Mouse (Mus musculus) small intestine, adult 2 months (tissue): ENCODE measurements at regions not wholly inside any gene's neighbourhood (a gene's known extent, or its start where the extent isn't known, plus 50 kb on each side); places are given as distances from the start of the nearest gene placed in this dataset.

Experiments
- H3K27ac ChIP-seq: fragments of 200-500 bp; 2 replicates; pipeline ENCODE4 v1.5.1; 2012; ENCODE audit warnings: low read depth, low read length, control low read depth, inconsistent platforms; ENCODE audit not compliant: insufficient read depth
- H3K27me3 ChIP-seq: fragments of 200-500 bp; 2 replicates; pipeline ENCODE4 v1.6.1; 2012; ENCODE audit warnings: mild to moderate bottlenecking, moderate library complexity, low read length, inconsistent platforms; ENCODE audit not compliant: control insufficient read depth, insufficient read depth
- H3K36me3 ChIP-seq: fragments of 200-500 bp; 2 replicates; pipeline ENCODE4 v1.6.1; 2012; ENCODE audit warnings: mild to moderate bottlenecking, low read length, control low read depth, inconsistent platforms; ENCODE audit not compliant: control insufficient read depth, insufficient read depth
- H3K4me1 ChIP-seq: fragments of 200-500 bp; 2 replicates; pipeline ENCODE4 v1.6.1; 2012; ENCODE audit warnings: low read length, inconsistent platforms, mixed read lengths; ENCODE audit not compliant: control insufficient read depth, insufficient read depth, insufficient read length
- H3K4me3 ChIP-seq: fragments of 200-500 bp; 2 replicates; pipeline ENCODE4 v1.5.1; 2012; ENCODE audit warnings: low read depth, mild to moderate bottlenecking, control low read depth, inconsistent platforms, low read length, moderate library complexity
- CTCF ChIP-seq: fragments of 200-500 bp; IDR thresholded peaks from 2 replicates; pipeline ENCODE4 v1.5.1; 2012; ENCODE audit warnings: low read depth, mild to moderate bottlenecking, control low read depth, inconsistent platforms, low read length, moderate library complexity, mixed read lengths; ENCODE audit not compliant: insufficient replicate concordance, insufficient read length; ENCODE audit errors: extremely low read depth
- POLR2A ChIP-seq: fragments of 200-500 bp; IDR thresholded peaks from 2 replicates; pipeline ENCODE4 v1.6.1; 2012; ENCODE audit warnings: low read depth, mild to moderate bottlenecking, control low read depth, inconsistent platforms, low read length, moderate library complexity
- WGBS: fragments of 180-500 bp; shearing (Covaris S2); methylation state at CpG from one replicate; pipeline ENCODE4 v1.1.7; 2018; 5-methylcytosine and 5-hydroxymethylcytosine counted together

GRCm38 (mm10) chr11:114175437-114176131 is 108.7 kb upstream of the Sdk2 start:
- WGBS, result 44% methylated on average over 23 of the region's 23 CpGs
- H3K4me3 ChIP-seq, result no peak overlapping the region

GRCm38 (mm10) chr11:114174871-114175270 is 108.0 kb upstream of the Sdk2 start:
- Histone ChIP-seq H3K27ac (no peak overlapping the region), H3K4me1 (no peaks in the 10 kb centered on the region), H3K27me3 (no peaks in the 10 kb centered on the region), H3K36me3 (no peaks in the 10 kb centered on the region), H3K4me3 (no peak overlapping the region)
- WGBS, result 87% methylated on average over 4 of the region's 4 CpGs
- TF ChIP-seq CTCF (no peak), POLR2A (no peak)

More at GRCm38 (mm10) chr11:114175437-114176131, 108.7 kb upstream of the Sdk2 start:
- no peak for TF ChIP-seq POLR2A
- no peak for TF ChIP-seq CTCF
- Histone ChIP-seq H3K36me3 (no peaks in the 10 kb centered on the region), H3K27me3 (no peaks in the 10 kb centered on the region), H3K4me1 (no peaks in the 10 kb centered on the region), H3K27ac (no peak overlapping the region)

- Histone ChIP-seq H3K4me1 (no peaks in the 10 kb centered on the region), H3K4me3 (no peak overlapping the region), H3K27me3 (no peaks in the 10 kb centered on the region), H3K27ac (no peak overlapping the region), H3K36me3 (no peaks in the 10 kb centered on the region)
- 63% methylated on average over 13 of the region's 13 CpGs for WGBS
- TF ChIP-seq POLR2A, result no peak
- no peak for TF ChIP-seq CTCF
Observed at GRCm38 (mm10) chr11:114168231-114168661, 101.4 kb upstream of the Sdk2 start.

GRCm38 (mm10) chr11:114165656-114166362 is 99.0 kb upstream of the Sdk2 start:
- TF ChIP-seq POLR2A (no peak), CTCF (no peak)
- WGBS, result 27% methylated on average over 23 of the region's 23 CpGs
- no peak overlapping the region for H3K4me3 ChIP-seq
- no peak overlapping the region for H3K27ac ChIP-seq
- H3K36me3 ChIP-seq, result no peaks in the 10 kb centered on the region
- no peaks in the 10 kb centered on the region for H3K27me3 ChIP-seq
- H3K4me1 ChIP-seq, result no peaks in the 10 kb centered on the region

DNA sequence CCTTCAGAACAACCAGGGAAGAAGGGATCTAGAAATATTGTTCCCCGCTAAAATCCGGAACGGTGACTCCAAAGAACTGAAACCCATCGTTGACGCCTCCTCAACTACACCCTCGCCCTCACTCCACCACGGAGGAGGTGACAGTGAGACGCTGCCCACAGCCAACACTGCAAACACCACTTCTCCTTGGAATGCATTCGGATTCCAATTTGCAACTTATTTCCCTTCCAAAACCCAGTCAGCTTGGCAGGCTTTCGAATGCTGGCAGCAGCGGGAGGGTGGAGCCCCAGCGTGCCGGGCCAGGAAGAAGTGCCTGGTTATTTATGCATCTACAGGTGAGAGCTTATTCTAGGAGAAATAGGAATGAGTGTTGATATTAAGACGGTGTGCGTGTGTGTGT is 85.9 kb upstream of the Sdk2 start:
- H3K36me3 ChIP-seq, result no peaks in the 10 kb centered on the region
- no peaks in the 10 kb centered on the region for H3K27me3 ChIP-seq
- no peaks in the 10 kb centered on the region for H3K4me1 ChIP-seq
- WGBS, result 80% methylated on average over 15 of the region's 15 CpGs
- no peak overlapping the region for H3K27ac ChIP-seq
- no peak overlapping the region for H3K4me3 ChIP-seq
- TF ChIP-seq POLR2A, result no peak
- no peak for TF ChIP-seq CTCF

DNA sequence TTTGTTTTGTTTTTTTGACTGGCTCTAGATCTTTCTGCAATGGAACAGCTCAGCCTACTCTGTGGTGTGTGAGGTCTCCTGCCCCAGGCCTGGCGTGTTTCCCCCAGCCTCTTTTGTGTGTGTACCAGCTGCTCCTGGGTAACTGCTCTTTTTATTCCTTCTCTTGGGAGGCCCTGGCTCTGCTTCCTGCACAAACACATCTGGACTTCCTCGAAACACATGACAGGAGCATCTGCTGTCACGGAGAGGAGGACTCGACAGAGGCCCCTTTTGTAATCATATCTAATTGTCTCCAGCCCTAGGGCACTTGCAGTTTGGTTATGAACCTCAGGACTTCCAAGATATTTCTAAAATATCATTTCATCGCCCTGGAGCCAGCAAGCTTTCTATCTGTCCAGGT is 79.5 kb upstream of the Sdk2 start:
- TF ChIP-seq POLR2A (no peak), CTCF (no peak)
- WGBS, result 59% methylated on average over 5 of the region's 5 CpGs
- H3K27ac ChIP-seq, result no peak overlapping the region
- no peak overlapping the region for H3K4me3 ChIP-seq
- no peaks in the 10 kb centered on the region for H3K4me1 ChIP-seq
- H3K27me3 ChIP-seq, result no peaks in the 10 kb centered on the region
- no peaks in the 10 kb centered on the region for H3K36me3 ChIP-seq

DNA sequence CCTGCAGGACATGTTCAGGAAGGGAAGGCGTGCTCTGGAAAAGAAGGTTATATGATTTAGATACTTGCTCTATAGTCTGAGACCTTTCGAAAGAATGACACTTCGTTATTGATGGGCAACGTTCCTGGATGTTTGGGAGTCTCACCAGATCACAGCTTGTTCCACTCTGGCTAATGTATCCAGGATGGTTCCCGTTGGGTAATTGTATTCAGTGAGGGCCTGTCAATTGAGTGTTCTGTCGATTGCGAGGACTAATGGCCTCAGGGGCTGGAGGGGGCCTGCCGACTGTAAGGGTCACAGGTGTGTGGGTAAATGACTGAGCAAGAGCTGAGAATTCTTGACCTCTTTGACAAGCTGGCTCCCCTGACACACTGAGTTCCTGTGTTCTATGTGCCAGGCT is 62.4 kb upstream of the Sdk2 start:
- Histone ChIP-seq H3K4me1 (no peaks in the 10 kb centered on the region), H3K4me3 (no peak overlapping the region), H3K36me3 (no peaks in the 10 kb centered on the region), H3K27ac (no peak overlapping the region), H3K27me3 (no peaks in the 10 kb centered on the region)
- 73% methylated on average over 8 of the region's 8 CpGs for WGBS
- TF ChIP-seq POLR2A (no peak), CTCF (no peak)
